Mouse (Mus musculus) splenic B cell, adult 2 months (primary cell): Measurements from ENCODE around the gene Mrpl36.

ENCODE experiments used
- DNase-seq: peaks from one replicate; pipeline ENCODE4 v3.0.0-alpha.2; 2011; ENCODE audit warnings: low read depth, low spot score
- H3K27me3 ChIP-seq: 2 replicates; pipeline ENCODE4 v1.6.1; 2012; ENCODE audit warnings: mild to moderate bottlenecking, low read length, moderate library complexity, mixed read lengths; ENCODE audit not compliant: control insufficient read depth, poor library complexity, insufficient read depth, severe bottlenecking
- H3K36me3 ChIP-seq: 2 replicates; pipeline ENCODE4 v1.6.1; 2012; ENCODE audit warnings: mild to moderate bottlenecking, low read length, moderate library complexity, mixed read lengths; ENCODE audit not compliant: control insufficient read depth, poor library complexity, insufficient read depth, severe bottlenecking

The Mrpl36 gene

DNA sequence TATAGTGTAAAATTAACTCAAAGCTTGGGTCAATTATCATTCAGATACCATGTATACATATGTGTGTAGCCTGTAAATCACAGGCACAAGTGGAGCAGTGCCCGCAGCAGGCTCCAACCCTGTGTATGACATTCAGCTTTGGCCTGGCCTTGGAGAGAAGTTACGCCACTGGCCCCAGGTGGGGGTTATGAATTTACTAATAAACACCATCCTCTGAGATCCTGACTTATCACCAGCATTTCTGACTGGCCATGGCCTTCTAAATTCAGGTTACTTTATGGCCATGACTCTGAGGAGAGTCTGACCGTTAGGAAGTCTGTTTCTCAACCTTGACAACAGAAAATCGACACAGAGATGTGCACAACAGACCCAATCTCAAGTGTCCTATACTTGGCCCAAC is 4.9 kb upstream of the Mrpl36 start:
- Histone ChIP-seq H3K27me3 (no peaks in the 10 kb centered on the region), H3K36me3 (peaks cover 2% of the 10 kb centered on the region)
- DNase-seq = no peak

DNA sequence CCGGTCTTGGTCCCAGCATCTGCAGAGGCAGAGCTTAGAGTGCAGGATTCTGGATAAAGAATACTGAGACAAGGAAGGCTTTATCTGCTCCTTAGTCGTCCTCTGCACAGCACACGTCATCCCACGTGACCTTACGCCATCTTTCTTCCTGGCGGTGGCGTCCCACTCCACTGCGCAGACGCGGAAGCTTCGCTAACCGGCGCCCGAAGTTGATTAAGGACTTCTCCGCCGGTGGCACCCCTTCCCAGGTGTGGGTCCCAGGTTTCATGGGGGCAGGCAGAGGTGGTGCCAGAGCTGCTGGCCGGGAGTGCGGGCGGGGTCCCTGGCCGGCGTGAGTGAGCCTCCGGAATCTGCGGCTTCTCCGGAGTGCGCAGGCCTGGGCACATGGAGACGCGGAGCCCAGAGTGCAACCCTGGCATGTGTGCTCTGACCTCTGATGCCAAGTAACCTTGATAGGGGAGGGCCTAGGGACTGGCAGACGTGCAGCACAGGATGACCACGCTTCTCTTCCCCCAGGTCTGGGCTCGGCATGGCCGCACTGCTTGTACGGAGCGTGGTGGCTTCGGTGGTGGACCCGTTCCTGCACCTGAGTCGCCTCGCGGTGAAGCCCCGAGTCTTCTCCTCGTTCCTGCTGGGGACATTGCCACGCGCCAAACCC is 2.7 kb downstream of the Mrpl36 start:
- no peaks in the 10 kb centered on the region for H3K27me3 ChIP-seq
- peak; percentile 91 for DNase-seq
- H3K36me3 ChIP-seq = 0 out of 2 replicates have a peak, but pooled peaks cover 2% of the 10 kb centered on the region

DNA sequence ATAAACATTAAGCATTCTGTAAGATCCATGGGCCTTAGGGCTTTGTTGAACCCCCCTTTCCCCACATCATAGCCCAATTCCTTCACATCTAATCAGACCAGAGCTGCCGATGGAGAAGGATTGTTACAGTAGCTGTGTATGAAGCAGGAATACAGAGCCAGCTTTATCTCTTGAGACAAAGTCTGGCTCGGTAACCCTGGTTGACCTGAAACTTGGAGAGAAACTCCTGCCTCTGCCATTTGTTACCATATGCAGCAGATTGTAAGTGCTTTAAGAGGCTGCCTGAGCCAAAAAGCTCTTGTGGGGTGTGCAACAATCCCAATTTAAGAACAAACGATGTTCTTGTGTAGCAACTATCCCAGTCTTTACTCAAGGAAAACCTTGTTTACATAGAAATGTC is 3.4 kb downstream of the Mrpl36 start:
- DNase-seq = no peak
- 0 out of 2 replicates have a peak, but pooled peaks cover 2% of the 10 kb centered on the region for H3K36me3 ChIP-seq

DNA sequence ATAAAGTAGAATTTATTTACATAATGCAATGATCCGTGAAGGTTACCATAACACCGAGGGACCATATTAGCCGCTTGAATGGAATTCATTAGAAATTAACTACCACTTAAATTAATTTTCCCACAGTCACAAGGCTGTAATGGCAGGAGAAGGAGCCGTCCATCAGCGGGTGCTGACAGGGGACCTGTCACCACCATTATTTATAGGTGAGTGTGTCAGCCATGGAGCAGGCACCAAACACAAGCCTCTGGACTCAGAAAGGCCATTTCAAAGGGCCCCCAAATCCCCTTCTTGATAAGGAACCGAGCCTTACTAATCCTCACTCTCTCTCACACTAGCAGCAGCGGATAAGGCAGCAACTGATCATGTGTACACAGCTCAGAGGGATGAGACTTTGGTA is 8.4 kb downstream of the Mrpl36 start:
- H3K27me3 ChIP-seq = no peaks in the 10 kb centered on the region
- 0 out of 2 replicates have a peak, but pooled peaks cover 2% of the 10 kb centered on the region for H3K36me3 ChIP-seq
- no peak for DNase-seq

More for the DNA sequence above, 3.4 kb downstream of the Mrpl36 start:
- H3K27me3 ChIP-seq = no peaks in the 10 kb centered on the region

DNA sequence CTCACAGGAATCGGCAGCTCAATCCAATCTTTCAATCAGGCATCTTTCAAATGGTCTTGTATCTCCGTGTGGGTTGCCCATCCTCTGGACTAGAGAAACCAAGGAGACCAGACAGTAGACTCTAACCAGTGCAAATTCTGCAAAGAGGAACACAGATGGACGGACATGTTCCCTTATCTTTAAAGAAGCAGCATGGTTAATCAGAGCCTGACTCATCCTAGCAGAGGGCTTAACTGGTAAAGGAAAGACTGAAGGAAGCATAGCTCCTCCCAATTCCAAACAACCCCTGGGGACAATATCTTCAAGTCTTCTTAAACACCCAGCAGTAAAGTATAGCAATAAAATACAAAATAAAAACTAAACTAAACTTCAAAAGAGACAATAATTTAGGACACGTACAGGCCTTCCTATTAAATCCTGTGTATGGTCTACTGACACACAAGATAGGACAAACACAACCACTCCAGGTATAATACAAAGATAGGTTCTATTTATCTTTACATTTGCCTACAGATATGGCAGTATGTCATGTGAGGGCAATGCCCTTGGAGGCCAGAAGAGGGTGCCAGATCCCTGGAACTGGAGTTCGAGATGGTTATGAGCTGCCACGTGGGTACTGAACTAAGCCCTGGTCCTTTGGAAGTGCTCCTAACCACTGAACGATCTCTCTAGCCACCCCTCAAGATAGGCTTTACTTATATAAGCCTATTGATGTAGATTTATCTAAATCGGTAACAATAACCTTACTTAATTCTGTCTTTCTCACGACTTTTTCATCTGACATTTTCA is 17.0 kb downstream of the Mrpl36 start:
- Histone ChIP-seq H3K27me3 (no peaks in the 10 kb centered on the region), H3K36me3 (no peaks in the 10 kb centered on the region)
- peak; percentile 45 for DNase-seq

DNA sequence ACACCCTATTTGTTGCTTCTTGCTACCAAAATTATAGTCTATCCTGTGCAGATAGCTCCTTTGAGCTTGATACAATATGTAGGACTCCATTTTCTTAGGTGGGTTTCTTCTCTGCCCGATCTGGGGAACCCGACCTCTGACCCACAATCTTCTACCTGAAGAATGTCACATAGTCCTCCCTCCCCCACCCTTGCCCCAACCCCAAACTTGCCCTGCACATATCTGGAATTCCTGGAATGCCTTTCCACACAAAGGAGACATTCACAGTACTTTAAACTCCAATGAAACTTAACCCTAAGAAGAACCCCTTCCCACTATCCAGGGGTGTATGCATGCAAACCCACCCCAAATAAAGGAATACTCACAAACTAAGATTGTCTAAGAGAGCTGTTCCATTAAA is 17.8 kb downstream of the Mrpl36 start:
- Histone ChIP-seq H3K27me3 (no peaks in the 10 kb centered on the region), H3K36me3 (no peaks in the 10 kb centered on the region)
- DNase-seq = no peak

DNA sequence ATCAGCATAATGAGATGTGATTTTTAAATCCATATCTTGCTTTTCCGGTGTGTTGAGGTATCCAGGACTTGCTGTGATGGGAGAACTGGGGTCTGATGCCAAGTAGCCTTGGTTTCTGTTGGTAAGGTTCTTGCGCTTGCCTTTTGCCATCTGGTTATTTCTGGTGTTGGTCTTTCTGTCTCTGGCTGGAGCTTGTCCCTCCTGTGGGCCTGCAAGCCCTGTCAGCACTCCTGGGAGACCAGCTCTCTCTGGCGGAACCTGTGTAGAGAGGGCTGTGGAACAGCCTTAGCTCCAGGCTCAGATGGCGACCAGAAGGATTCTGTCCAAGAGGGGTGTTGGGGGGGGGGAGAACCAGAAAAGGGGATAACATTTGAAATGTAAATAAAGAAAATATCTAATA is 18.4 kb downstream of the Mrpl36 start:
- no peak for DNase-seq
- Histone ChIP-seq H3K36me3 (no peaks in the 10 kb centered on the region), H3K27me3 (no peaks in the 10 kb centered on the region)

DNA sequence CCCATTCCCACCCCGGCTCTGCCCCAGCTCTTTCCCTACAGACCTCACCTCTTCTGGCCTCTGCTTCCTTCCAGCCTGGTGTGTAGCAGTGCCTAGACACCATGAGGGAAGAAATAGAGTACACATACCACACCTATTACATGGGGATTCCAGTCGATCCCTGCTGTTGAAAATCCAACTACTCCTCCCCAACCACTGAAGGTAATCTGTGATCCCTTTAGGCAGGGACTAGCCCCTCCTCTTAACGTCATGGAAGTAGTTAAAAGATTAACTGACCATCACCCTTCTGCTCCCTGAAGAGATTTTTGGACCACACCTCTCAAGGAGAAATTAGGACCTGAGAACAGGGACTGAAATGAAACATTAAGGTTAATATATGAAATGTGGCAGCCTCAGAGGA is 18.9 kb downstream of the Mrpl36 start:
- DNase-seq = no peak
- no peaks in the 10 kb centered on the region for H3K27me3 ChIP-seq
- H3K36me3 ChIP-seq = no peaks in the 10 kb centered on the region

DNA sequence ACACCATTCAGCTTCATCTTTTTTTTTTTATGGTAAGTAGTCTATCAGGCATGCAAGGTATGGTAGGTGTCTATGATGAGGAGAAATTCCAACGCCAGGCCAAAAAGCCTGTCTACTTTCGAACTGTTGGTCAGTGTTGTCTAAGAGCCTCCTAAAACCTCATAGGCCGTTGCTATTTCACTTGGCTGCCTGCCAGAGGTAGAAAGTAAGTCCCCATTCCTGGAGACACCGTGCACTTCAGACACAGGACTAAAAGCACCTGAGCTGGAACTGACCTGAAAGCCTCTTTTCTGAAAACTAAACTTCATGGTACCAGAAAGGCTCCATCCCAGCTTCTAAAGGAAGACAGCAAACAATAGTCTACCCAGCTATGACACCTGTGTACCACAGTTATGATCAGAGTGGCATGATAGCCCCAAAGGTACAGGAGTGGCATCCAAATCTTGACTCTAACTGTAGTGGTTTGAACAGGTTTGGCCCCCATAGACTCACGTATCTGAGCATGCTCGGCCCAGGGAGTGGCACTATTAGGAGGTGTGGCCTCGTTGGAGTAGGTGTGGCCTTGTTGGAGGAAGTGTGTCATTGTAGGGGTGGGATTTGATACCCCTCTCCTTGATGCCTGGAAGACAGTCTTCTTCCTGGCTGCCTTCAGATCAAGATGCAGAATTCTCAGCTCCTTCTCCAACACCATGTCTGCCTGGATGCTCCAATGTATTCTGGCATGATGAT is 19.8 kb downstream of the Mrpl36 start:
- DNase-seq = no peak
- Histone ChIP-seq H3K36me3 (no peaks in the 10 kb centered on the region), H3K27me3 (no peaks in the 10 kb centered on the region)

DNA sequence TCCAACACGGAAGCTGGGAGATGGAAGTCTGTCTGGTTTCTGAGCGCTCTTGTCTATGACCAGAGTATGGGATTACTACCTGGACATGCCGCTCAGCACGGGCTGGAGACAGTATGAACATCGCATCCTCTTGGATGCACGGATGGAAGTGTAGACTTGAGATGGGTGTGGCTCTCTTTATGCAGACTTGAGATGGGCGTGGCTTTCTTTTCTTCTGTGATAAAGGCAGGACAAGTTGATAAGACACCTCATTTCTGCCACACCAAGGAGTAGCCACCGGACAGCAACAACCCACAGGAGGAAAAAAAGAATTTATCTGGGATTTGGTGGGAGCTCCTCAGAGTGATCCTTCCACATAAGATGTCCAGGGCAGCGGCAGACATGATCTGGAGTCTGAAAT is 22.4 kb downstream of the Mrpl36 start:
- DNase-seq = no peak
- Histone ChIP-seq H3K27me3 (no peaks in the 10 kb centered on the region), H3K36me3 (no peaks in the 10 kb centered on the region)

DNA sequence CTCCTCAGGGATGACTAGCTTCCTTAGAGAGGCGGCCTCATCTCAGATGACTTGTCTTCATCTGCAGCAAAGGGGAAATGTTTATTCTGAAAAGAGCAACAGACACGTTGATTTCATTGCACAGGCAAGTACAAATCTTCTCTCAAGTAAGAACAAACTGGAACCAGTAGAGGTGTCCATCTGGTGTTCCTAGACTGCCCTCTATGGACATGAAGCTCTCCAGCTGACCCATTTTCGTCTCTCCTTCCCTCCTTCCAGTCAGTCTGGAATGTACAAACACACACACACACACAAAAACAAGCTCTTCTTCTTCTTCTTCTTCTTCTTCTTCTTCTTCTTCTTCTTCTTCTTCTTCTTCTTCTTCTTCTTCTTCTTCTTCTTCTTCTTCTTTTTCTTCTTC is 23.6 kb downstream of the Mrpl36 start:
- no peak for DNase-seq
- Histone ChIP-seq H3K36me3 (no peaks in the 10 kb centered on the region), H3K27me3 (no peaks in the 10 kb centered on the region)

DNA sequence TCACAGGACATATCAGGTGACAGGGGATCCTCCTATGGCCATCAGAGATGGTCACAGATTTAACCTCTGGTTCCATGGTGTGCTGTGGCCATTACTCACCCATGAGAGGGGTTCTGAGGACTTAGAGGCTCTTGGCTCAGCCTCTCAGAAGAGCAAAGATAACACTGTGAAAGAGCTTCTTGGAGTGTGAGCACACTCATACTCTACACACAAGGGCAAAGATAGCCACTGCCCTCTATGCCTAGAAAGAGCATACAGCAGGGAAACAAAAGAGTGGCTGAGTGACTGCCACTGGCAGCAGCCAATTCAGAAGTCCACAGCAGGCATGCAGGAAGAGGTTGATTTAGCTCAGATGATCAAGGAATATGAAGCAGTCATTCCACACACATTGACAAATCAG is 24.2 kb downstream of the Mrpl36 start:
- DNase-seq = no peak
- no peaks in the 10 kb centered on the region for H3K27me3 ChIP-seq
- no peaks in the 10 kb centered on the region for H3K36me3 ChIP-seq

DNA sequence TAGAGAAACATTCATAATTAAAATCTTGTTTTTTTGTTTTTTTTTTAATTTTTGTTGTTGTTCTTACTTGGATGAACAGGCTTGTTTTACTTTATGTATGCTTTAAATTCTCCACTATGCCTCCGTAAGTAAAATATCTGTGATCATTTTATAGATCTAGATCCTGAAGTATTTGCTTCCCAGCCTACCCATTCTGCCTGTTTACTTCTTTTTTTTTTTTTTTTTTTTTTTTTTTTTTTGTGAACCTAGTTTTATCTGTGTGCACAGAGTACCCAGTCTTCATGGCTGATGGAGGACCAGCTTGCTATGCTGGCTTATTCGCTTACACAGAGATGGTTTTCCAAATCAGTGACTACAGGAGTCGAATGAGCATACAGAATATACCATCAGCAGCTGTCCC is 28.8 kb downstream of the Mrpl36 start:
- Histone ChIP-seq H3K36me3 (no peaks in the 10 kb centered on the region), H3K27me3 (no peaks in the 10 kb centered on the region)
- no peak for DNase-seq

DNA sequence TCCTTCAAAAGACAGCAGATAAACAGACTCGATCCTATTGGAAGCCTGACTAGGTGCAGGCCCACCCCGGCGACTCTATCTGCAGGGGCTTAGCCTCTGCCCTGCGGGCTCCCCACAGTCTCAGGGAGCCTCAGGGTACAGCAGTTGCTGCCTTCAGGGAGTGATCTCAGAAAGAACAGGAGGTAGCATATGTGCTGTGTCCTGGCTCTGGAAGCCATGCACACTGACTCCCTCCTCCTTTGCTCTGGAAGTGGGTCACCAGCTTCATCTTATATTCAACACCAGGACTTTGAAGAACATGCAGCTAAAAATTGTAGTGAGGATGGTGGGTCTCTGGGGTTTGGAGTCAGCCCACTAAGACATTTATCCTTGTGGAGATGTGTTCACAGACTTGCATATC is 45.1 kb downstream of the Mrpl36 start:
- Histone ChIP-seq H3K36me3 (no peaks in the 10 kb centered on the region), H3K27me3 (no peaks in the 10 kb centered on the region)
- no peak for DNase-seq

DNA sequence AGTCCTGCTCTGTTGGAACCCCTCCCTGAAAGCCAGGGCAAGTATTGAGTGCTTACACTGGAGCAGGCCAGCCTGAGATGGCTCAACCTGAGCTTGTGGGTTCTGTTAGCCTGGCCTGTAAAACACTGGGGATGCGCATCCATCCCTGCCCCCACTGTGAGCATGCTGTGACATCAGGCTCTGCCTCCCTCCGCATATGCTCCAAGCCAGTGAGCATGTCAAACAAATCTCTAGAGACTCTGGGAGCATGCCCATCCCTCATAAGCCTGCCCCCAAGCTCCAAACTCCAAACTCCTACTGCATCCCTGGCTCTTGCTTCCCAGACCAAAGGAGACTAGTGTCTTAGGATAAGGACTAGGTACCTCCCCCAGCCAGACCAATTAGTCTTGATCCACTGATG is 46.3 kb downstream of the Mrpl36 start:
- no peak for DNase-seq
- no peaks in the 10 kb centered on the region for H3K27me3 ChIP-seq
- H3K36me3 ChIP-seq = no peaks in the 10 kb centered on the region
